ENCODE assay signal across 8 mouse cellular contexts in the genomic region with DNA sequence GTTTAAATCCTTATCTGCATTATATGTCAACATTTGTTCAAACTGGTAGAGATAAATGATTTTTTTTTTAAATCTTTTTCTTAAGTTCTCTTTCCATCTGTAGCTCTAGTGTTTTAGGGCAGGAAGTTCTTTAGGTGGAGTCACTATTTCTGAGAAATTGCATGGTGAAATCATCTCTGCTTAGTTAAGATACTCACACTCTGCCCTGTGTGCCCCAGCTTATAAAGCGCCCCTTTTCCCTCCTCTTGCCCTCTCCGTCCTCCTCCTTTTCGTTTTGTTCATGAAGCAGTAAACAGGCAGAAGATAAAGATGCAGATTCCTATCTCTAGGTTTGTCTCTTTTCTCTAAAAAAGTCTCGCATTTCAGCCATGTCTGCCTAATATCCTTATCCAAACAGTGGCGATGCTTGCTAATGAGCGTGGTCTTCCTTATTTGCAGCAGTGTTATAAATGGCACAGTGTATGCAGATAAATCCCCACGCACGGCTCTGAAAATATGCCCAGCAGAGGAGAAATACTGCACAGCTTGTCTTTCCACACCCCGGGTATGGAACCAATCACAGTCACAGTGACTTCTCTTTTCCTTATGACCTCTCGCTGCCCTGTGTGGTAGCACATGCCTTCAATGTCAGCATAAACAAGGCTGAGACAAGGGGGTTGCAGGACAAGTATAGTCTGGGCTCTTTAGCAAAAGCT.
DNase-seq lines count a peak whose midpoint lies in the region; ATAC-seq lines count a peak whose summit lies in the region.

No protein-coding gene starts in this region.

- no peaks in the 10 kb centered on the region for H3K9me3 ChIP-seq in hindbrain, embryonic 14.5 days (ENCODE audit: control insufficient read depth, low read length)
- H3K9me3 ChIP-seq in midbrain, embryonic 10.5 days (replicated peaks): no peaks in the 10 kb centered on the region

- peak overlapping the region; percentile 58 for H3K9ac ChIP-seq in hindbrain, embryonic 14.5 days

- WGBS in hindbrain, embryonic 14.5 days: 10% methylated on average over 10 of the region's 10 CpGs
- 43% methylated on average over 10 of the region's 10 CpGs for WGBS in midbrain, embryonic 10.5 days

- peak overlapping the region; percentile 26 for H3K4me3 ChIP-seq in hindbrain, embryonic 14.5 days (replicated peaks; ENCODE audit: low read length)
- H3K4me3 ChIP-seq in midbrain, embryonic 10.5 days: peak overlapping the region; percentile 45

- H3K36me3 ChIP-seq in hindbrain, embryonic 14.5 days (replicated peaks; ENCODE audit: control insufficient read depth, insufficient read depth): no peaks in the 10 kb centered on the region
- H3K36me3 ChIP-seq in midbrain, embryonic 10.5 days: no peaks in the 10 kb centered on the region

- peak overlapping the region; percentile 65 for H3K4me2 ChIP-seq in hindbrain, embryonic 14.5 days (replicated peaks)

- H3K4me1 ChIP-seq in hindbrain, embryonic 14.5 days (replicated peaks; ENCODE audit: control insufficient read depth, insufficient read depth, low read length): peaks cover 23% of the 10 kb centered on the region
- peaks cover 27% of the 10 kb centered on the region for H3K4me1 ChIP-seq in midbrain, embryonic 10.5 days

- peak; percentile 12 to 14 for DNase-seq in cerebellum, postnatal 10 days
- no peak for DNase-seq in cerebellum, postnatal 4 days (ENCODE audit: low spot score in 2 of 2)
- no peak for DNase-seq in hindbrain, embryonic 14.5 days (ENCODE audit: low spot score)
- DNase-seq in midbrain, embryonic 10.5 days (ENCODE audit: low spot score): no peak
- no peak for DNase-seq in thymus, postnatal 14 days
- no peak for DNase-seq in urinary bladder, adult 18-20 months (ENCODE audit: low spot score in 2 of 2)

- H3K27ac ChIP-seq in hindbrain, embryonic 14.5 days: peak overlapping the region; percentile 58
- peak overlapping the region; percentile 85 for H3K27ac ChIP-seq in midbrain, embryonic 10.5 days (replicated peaks)

- no peaks in the 10 kb centered on the region for H3K27me3 ChIP-seq in hindbrain, embryonic 14.5 days (ENCODE audit: control insufficient read depth, insufficient read depth, low read length)
- no peaks in the 10 kb centered on the region for H3K27me3 ChIP-seq in midbrain, embryonic 10.5 days (ENCODE audit: low read depth, poor library complexity, severe bottlenecking)

- 0 out of 2 replicates have a peak, but pooled peaks have one; percentile 22 for ATAC-seq in common myeloid progenitor, adult 5-6 weeks (replicated peaks; ENCODE audit: low read depth, poor library complexity, severe bottlenecking)
- ATAC-seq in hindbrain, embryonic 14.5 days (ENCODE audit: low FRiP score): peak; percentile 59
- no peak for ATAC-seq in megakaryocyte-erythroid progenitor cell, adult 5-6 weeks (replicated peaks; ENCODE audit: low FRiP score, low TSS enrichment, poor library complexity, severe bottlenecking)

Comparison
In these comparisons a context has a peak if more than half of its experiments do, and no peak if none do; other contexts are left out.
1. DNase-seq: peak in cerebellum, postnatal 10 days (2 of 2); none in cerebellum, postnatal 4 days (0 of 2), hindbrain, embryonic 14.5 days (single experiment), midbrain, embryonic 10.5 days (single experiment), thymus, postnatal 14 days (single experiment) and urinary bladder, adult 18-20 months (0 of 2).